Mouse (Mus musculus) B cell, adult 2 months (primary cell): ENCODE results near the gene Anks1.

ENCODE experiments used
- DNase-seq, 2 experiments: peaks; one replicate each; pipeline ENCODE4 v3.0.0; 2022

Gene Anks1

DNA sequence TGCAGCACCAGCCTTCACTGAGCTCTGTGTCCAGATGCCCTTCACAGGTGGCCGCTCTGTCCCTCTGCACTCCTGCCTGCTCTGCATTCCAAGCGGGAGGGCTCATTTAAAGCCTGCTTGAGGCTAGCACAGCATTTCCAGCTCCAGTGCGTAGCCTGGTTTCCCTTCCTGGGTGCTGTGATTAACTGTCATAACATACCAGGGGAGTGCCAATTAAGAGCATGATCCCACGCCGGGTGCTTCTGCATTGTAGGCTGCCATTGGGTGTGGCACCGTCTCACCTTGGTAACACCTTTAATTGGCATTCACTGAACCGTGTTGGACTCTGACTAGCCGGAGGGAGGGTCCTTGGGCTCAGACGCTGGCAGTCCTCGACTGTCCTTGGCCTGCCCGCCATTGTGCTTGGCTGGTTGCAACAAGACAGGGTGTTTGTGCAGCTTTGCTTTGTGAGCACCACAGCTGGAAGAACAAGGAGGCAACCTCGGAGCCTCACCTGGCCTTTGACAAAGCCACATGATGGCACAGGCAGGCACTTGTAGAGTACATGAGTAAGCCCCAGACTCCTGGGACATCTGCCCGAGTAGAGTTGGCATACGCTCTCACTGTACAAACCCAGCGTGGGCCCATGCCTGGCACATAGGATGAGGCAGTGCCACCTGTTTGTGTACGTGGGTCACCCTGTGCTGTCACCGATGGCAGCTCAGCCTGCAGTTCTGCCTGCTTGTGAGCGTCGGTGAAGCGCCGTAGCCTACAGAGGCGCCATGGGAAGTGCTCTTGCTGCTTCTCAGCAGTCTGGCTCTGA, 113.9 kb downstream of the Anks1 start:
- no peak for DNase-seq

DNA sequence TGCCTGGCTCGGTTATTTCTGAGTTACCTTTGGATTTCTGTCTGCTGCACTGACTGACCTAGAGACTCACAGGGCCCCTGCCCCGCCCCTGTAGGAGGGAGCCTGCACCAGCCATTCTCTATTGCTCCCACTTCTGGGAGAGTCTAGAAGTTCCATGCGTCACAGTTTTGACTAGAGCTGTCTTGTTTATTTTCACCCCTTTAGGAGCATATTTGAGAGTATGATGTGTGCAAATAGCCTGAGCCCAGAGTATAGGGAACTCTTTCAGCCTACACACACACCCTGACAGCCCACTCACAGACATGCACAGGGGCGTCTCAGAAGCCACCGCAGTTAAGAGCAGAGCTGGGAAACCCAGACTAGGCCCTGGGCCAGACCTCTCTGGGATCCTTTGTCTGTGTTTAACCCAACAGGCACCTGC, 116.4 kb downstream of the Anks1 start:
- no peak for DNase-seq

DNA sequence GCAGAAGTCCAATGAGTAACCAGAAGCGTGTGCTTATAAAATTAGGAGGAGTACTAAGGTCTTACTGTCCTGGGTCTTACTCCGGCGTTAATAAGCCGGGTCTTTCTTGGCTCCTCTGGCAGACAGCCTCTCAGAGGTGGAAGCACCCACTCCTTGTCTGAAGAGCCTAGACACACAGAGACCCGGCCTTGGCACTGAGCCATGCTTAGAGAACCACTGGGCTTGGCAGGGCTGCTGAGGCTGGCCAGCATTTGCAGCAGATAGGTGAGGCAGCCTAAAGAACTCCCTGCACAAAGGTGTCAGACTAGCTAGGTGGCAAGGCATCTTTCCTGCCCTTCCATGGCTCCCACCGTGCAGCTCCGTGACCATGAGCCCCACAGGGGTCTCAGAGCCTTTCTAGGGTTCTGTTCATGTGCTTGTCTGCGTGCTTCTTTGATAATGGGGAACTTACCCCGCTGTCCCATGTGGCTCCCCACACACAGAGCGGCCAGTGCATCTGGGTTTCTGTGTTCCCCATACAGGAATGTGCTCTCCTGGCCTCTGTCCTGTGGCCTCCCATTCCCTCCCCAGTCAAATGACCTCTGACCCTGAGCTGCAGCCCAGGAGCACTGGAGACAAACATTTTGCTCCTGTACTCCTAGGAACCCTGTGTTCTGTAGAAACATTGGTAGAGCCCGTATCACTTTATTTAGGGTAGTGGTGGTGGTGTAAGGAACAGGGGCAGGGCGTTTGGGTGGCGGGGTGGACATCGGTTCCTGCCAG, 117.2 kb downstream of the Anks1 start:
- DNase-seq, result no peak

DNA sequence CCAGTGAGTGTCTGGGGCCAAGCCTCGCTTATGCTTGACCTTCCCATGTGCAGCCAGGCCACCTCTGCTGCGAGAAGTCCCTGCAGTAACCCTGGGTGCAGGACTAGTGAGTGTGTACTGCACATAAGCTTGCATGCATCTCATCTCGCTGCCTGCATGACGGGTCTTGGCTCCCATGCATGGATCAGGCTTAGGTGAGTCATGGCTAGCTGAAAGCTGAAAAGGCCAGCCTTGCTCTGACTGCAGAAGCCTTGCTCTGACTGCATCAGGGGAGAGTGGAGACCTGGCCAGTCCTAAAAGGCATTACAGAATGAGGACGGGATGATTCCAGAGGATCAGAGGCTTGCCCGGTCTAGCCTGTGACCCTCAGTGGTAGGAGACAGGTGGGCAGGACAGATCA, 118.1 kb downstream of the Anks1 start:
- DNase-seq, result no peak

GRCm38 (mm10) chr17:28028236-28028635, 119.1 kb downstream of the Anks1 start:
- DNase-seq, result no peak

- no peak for DNase-seq
Measured at GRCm38 (mm10) chr17:28029308-28029707, 120.2 kb downstream of the Anks1 start.

DNA sequence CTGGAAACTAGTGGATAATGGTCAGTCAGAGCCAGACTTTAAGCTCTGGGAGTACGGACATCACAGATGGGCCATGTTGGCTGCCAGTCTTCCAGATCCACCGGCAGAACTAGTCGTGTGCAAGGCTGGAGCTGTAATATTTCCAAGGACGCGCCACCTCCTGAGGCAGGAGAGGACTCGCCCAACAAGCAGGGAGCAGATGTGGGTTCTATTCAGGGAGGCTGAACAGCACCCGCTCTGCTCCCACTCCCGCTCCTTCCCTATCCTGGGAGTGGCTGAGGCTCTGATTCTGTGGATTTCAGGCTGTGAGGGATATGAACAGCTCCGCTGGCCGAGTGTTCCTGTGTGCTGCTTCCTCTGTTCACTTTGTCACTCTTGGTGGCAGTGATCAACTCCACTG, 121.3 kb downstream of the Anks1 start:
- DNase-seq, result no peak

GRCm38 (mm10) chr17:28031281-28031941, 122.3 kb downstream of the Anks1 start:
- DNase-seq, result no peak

- DNase-seq, result no peak
Measured at GRCm38 (mm10) chr17:28032219-28032618, 123.1 kb downstream of the Anks1 start.

DNA sequence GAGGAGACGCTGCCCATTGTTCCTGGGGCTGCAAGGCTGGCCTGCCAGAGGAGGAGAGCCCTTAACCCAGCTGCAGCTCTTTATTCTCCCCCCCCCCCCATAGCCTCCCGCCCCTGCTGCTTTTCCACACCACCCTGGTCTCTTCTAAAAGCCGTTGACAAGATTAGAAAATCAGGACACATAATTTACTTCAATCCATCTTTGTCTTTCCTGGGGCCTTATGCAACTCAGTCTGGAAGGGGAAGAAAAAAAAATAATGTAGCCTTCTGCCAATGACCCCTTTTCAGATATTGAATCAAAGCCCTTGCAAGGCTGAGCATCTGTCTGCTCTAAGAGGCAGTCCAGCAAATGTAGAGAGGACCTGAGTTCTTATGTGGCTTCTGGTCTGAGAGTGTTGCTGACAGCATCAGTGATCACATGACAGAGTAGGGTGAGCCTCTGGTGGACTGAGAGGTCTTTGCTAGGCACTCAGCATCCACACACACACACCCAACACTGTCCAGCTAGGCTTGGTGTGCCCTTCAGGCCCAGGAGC, 124.0 kb downstream of the Anks1 start:
- DNase-seq, result no peak

DNA sequence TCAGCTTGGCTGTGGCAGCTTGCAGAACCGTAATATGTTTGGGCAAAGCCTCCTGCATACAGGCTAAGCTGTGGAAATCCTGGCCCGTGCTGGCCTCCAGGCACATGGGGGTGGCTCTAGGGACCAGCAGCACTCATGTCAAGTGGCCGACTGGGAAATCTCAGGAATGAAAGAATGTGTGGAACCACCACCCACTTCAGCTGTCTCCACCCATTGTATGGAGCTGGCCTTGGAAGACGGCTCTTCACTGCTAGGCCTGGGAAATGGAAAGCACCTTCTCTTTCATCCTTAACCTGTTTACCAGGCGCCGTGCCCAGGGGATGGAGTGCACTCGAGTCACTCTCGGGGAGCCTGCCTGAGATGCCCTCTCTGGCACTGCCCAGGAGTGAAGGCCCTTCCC, 125.9 kb downstream of the Anks1 start:
- DNase-seq, result no peak

GRCm38 (mm10) chr17:28036813-28037756, 128.0 kb downstream of the Anks1 start:
- DNase-seq, result no peak

- no peak for DNase-seq
Measured at GRCm38 (mm10) chr17:28040620-28041019, 131.5 kb downstream of the Anks1 start.

DNA sequence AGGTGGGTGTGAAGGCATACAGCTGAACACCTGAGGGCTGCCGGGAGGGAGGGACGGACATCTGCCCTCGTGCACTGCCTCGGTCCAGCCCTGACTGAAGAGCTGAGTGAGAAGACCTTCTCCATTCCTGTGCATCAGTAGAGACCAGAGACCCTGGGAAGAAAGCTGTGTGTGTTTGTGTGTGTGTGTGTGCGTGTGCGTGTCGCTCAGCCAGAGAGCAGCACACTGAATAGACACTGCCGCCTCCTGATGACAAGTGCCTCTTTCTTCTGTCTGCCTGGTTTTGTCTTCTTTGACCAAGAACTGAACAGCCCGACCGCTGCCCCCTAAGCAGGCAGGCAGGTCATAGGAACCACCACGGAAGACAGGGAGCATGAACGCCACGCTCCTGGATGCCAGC, 132.2 kb downstream of the Anks1 start:
- no peak for DNase-seq

DNA sequence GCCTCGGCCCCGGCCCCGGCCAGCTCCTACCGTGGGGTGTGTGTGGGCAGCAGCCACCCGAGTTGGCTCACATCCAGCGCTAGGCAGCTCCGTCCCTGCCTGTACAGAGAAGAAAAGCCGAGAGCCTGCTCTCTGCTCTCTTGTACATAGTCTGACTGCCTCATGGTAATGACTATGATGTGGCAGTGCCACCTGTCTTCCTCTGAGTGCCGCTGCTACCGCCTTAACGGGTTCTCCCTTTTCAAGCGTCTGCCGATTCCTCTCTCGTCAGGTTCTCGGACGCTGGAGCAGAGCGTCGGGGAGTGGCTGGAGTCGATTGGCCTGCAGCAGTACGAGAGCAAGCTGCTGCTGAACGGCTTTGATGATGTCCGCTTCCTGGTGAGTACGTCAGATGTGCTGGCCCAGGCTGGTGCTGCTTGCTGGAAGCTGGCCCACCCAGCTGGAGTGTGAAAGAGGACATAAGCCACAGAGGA, 133.2 kb downstream of the Anks1 start:
- DNase-seq, result no peak

GRCm38 (mm10) chr17:28047017-28047416, 137.9 kb downstream of the Anks1 start:
- no peak for DNase-seq

GRCm38 (mm10) chr17:28047520-28047919, 138.4 kb downstream of the Anks1 start:
- no peak for DNase-seq

DNA sequence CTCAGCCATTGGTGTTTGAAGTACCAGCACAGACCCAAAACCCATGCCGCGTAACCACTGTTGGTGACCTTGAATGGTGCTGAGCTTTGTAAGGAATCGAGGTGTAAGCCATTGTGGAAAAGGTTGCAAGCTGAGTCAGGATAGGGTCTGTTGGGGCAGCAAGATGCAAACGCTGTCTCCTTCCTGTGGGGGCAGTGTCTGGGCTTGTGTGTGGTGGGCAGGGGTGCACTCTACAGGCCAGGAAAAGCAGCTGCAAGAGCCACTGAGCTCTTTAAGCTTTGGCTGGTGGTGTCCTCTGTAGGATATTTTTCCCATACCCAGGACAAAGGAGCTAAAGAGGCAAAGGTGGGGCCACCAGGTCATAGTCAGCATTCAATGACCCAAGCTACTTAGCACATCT, 139.3 kb downstream of the Anks1 start:
- DNase-seq, result peak; percentile 14 to 21

GRCm38 (mm10) chr17:28050210-28050609, 141.1 kb downstream of the Anks1 start:
- DNase-seq, result no peak

DNA sequence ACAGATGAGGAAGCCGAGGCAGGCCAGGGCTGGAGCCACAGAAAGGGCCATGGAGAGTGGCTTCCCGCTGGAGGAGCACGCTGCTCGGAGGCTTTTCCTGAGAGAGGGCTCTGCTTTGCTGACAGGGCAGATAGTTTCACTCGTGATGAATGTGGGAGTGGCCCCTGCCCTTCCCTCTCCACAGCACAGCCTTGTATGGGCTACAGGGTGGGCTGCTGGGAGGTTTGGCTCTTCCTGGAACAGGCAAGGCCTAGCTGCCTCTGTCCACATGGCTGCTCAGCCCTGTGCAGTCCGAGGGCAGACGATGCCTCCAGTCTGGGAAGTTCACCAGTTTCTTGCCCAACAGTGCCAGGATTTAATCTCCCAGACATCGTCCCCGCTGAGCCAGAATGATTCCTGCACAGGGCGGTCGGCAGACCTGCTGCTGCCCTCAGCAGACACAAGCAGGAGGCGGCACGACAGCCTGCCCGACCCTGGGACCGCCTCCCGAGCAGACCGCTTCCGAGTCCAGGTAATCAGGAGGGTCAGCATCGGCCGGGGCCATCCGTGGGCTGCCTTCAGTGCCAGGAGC, 143.3 kb downstream of the Anks1 start:
- no peak for DNase-seq

GRCm38 (mm10) chr17:28058346-28058745, 149.2 kb downstream of the Anks1 start:
- no peak for DNase-seq

DNA sequence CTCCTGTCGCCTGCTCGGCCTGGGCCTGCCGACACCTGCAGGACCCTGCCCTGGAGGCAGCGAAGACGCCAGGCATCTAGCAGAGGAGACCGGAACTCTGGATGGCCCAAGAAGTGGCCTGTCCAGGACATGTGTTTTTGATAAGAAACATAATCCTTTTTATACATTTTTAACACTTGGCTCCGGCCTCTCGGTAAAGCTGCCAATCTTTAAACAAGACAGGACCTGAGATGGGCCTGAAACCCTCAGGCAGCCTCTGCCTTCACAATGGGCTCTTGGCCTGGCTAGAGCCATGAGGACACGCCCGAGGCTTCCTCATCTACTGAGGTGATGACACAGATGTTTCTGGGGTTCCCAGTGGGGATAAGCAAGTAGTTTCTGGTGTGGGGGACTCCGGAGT, 151.6 kb downstream of the Anks1 start:
- DNase-seq, result no peak
